Mouse (Mus musculus): ENCODE results near the gene Wscd2. TPM values are rescaled to one million over a fixed set of nuclear protein-coding genes. Genes with fewer than 3 reads are reported as not detected.

The Wscd2 gene
- total and polyA plus RNA-seq, 2 experiments from 2014 or later: 0.27 to 4.5 TPM

DNA sequence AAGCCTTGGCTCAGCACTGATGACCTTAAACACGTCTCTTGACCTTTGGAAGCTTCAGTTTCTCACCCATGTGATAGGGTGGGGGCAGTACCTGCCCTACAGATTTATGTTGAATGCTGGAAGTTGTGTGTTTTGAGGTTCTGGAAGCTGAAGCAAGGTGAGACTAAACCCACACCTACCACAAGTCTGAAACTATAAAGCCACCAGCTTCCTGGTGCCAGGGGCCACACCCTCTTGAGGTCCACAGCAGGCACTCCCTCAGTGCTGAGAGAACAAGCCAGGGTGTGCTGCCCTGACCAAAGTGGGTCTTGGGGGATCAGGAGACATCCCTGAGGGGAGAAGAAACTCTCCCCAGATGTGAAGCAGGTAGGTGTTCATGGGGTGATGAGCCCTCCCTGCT, 48.7 kb downstream of the Wscd2 start:
- Histone ChIP-seq H3K4me1 (ENCODE audit: control insufficient read depth, insufficient read depth) (no peaks in the 10 kb centered on the region), H3K27me3 (ENCODE audit: control insufficient read depth, insufficient read depth, low read length) (0 out of 2 replicates have a peak, but pooled peaks cover 11% of the 10 kb centered on the region), H3K4me3 (ENCODE audit: low read depth, low read length) (no peak overlapping the region), H3K4me2 (ENCODE audit: low read depth, low read length) (no peak overlapping the region), H3K9me3 (replicated peaks; ENCODE audit: control insufficient read depth, low read length) (no peaks in the 10 kb centered on the region), H3K9ac (replicated peaks; ENCODE audit: low read depth, low read length) (no peak overlapping the region), H3K27ac (ENCODE audit: low read depth) (no peak overlapping the region), H3K36me3 (replicated peaks; ENCODE audit: control insufficient read depth, insufficient read depth, low read length) (no peaks in the 10 kb centered on the region)
- DNase-seq (ENCODE audit: low spot score) (no peak), ATAC-seq (ENCODE audit: insufficient read depth, low read depth) (no peak)
- no peak for TF ChIP-seq CTCF (IDR thresholded peaks at IDR 0.05; ENCODE audit: low read depth)
- no peak for TF ChIP-seq EP300 (IDR thresholded peaks at IDR 0.05; ENCODE audit: low read depth)
- 58% methylated on average over 1 of the region's 1 CpGs for WGBS

DNA sequence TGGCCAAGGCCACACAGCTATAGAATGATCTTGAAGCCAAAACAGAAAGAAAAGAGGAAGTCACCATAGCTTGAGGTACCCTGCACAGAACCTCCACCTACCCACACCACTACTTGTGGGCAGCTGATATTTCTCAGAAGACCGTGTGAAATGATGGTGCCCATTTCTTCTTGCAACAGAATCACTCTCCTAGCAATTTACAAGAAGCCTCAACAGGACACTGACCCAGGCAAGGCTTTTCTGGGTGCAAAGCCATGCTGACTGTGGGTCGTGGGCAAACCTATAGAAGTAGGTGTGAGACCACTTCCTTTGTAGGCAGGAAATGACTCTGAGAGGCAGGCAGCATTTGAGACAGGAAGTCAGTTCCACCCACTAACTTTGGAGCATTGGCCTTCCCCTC, 49.3 kb downstream of the Wscd2 start:
- H3K27me3 ChIP-seq (ENCODE audit: control insufficient read depth, insufficient read depth, low read length): 0 out of 2 replicates have a peak, but pooled peaks cover 12% of the 10 kb centered on the region
- no peak overlapping the region for H3K4me2 ChIP-seq (ENCODE audit: low read depth, low read length)
- no peak for DNase-seq (ENCODE audit: low spot score)
- no peak overlapping the region for H3K9ac ChIP-seq (replicated peaks; ENCODE audit: low read depth, low read length)
- H3K36me3 ChIP-seq (replicated peaks; ENCODE audit: control insufficient read depth, insufficient read depth, low read length): no peaks in the 10 kb centered on the region
- H3K4me1 ChIP-seq (ENCODE audit: control insufficient read depth, insufficient read depth): no peaks in the 10 kb centered on the region
- no peak for ATAC-seq (ENCODE audit: insufficient read depth, low read depth)
- no peak overlapping the region for H3K27ac ChIP-seq (ENCODE audit: low read depth)
- WGBS: 59% methylated on average over 2 of the region's 2 CpGs
- no peaks in the 10 kb centered on the region for H3K9me3 ChIP-seq (replicated peaks; ENCODE audit: control insufficient read depth, low read length)
- no peak for TF ChIP-seq CTCF (IDR thresholded peaks at IDR 0.05; ENCODE audit: low read depth)
- no peak overlapping the region for H3K4me3 ChIP-seq (ENCODE audit: low read depth, low read length)

DNA sequence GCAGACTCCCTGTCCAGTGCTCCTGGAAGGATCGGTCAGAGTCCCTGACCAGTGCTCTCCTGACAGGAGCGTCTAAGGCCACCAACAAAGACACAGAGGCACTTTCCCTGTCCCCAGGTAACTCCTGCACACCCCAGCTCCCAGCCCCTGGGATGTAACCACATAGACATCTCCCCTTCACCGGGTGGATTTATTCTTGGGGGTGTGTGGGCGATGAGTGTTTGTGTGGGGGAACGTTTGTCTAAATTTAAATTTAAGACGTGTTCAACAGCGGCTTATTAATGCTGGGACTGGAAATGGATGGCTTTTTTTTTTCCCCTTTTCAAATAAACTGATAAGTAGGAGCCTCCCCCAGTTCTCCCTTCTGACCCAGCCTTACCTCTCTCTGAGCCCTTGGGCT, 49.7 kb downstream of the Wscd2 start:
- Histone ChIP-seq H3K27me3 (ENCODE audit: control insufficient read depth, insufficient read depth, low read length) (0 out of 2 replicates have a peak, but pooled peaks cover 12% of the 10 kb centered on the region), H3K4me1 (ENCODE audit: control insufficient read depth, insufficient read depth) (no peaks in the 10 kb centered on the region), H3K27ac (ENCODE audit: low read depth) (no peak overlapping the region), H3K4me2 (ENCODE audit: low read depth, low read length) (no peak overlapping the region), H3K9me3 (replicated peaks; ENCODE audit: control insufficient read depth, low read length) (no peaks in the 10 kb centered on the region), H3K9ac (replicated peaks; ENCODE audit: low read depth, low read length) (no peak overlapping the region), H3K4me3 (ENCODE audit: low read depth, low read length) (no peak overlapping the region), H3K36me3 (replicated peaks; ENCODE audit: control insufficient read depth, insufficient read depth, low read length) (no peaks in the 10 kb centered on the region)
- TF ChIP-seq CTCF (IDR thresholded peaks at IDR 0.05; ENCODE audit: low read depth) (no peak), EP300 (IDR thresholded peaks at IDR 0.05; ENCODE audit: low read depth) (no peak)
- ATAC-seq (ENCODE audit: insufficient read depth, low read depth): no peak
- WGBS: 74% methylated on average over 7 of the region's 7 CpGs
- DNase-seq (ENCODE audit: low spot score): no peak

DNA sequence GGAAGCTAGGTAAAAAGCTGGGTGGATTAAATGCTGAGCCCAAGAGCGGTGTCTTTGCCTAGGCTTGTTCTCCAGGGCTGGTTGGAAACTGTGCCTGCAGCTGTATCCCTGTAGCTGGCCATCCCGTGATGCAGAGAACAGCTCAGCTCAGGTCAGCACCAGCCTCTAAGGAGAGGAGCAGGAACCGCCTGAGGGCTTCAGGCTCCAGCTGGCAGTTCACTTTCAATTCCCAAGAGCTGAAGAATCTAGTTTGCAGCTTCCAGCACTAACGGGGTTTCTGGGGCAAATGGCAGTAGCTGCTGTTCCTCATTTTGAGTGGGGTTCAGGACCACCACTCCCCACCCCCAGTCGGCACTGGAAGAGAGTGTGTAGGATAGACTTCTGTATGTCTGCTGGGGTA, 51.1 kb downstream of the Wscd2 start:
- Histone ChIP-seq H3K4me1 (ENCODE audit: control insufficient read depth, insufficient read depth) (no peaks in the 10 kb centered on the region), H3K4me3 (ENCODE audit: low read depth, low read length) (no peak overlapping the region), H3K36me3 (replicated peaks; ENCODE audit: control insufficient read depth, insufficient read depth, low read length) (no peaks in the 10 kb centered on the region), H3K9ac (replicated peaks; ENCODE audit: low read depth, low read length) (no peak overlapping the region), H3K27me3 (ENCODE audit: control insufficient read depth, insufficient read depth, low read length) (0 out of 2 replicates have a peak, but pooled peaks cover 15% of the 10 kb centered on the region), H3K9me3 (replicated peaks; ENCODE audit: control insufficient read depth, low read length) (no peaks in the 10 kb centered on the region), H3K4me2 (ENCODE audit: low read depth, low read length) (no peak overlapping the region), H3K27ac (ENCODE audit: low read depth) (no peak overlapping the region)
- DNase-seq (ENCODE audit: low spot score) (no peak), ATAC-seq (ENCODE audit: insufficient read depth, low read depth) (no peak)
- 59% methylated on average over 5 of the region's 5 CpGs for WGBS
- no peak for TF ChIP-seq CTCF (IDR thresholded peaks at IDR 0.05; ENCODE audit: low read depth)
- no peak for TF ChIP-seq EP300 (IDR thresholded peaks at IDR 0.05; ENCODE audit: low read depth)

DNA sequence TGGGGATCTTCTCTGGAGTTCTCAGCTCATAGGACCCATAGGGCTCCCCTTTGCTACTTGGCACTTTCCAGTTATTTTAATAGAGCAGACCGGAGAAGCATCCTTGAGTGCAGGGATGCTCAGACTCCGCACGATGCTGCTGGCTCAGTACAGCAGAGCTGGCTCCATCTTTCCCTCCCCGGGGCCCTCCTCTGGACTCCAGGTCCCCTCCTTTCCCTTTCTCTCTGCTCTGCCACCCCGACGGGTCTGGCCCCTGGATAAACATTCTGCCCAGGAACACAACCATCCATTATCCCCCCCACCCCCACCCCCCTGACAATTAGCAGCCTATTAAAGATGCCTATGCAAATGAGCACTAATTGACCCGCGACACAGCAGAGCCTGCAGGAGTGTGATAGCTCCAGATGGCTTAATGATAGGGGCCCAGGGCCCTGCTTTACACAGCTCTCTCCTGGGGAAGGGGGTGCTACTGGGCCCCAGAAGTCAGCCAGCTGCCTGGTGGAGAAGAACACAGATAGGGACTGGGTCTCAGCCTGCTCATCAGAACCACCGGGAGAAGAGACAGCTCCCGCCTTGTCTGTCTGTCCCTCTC, 52.8 kb downstream of the Wscd2 start:
- TF ChIP-seq EP300 (IDR thresholded peaks at IDR 0.05; ENCODE audit: low read depth) (no peak), CTCF (IDR thresholded peaks at IDR 0.05; ENCODE audit: low read depth) (no peak)

More for the DNA sequence above, 52.8 kb downstream of the Wscd2 start:
- DNase-seq (ENCODE audit: low spot score) (no peak), ATAC-seq (ENCODE audit: insufficient read depth, low read depth) (no peak)
- H3K4me2 ChIP-seq (ENCODE audit: low read depth, low read length): no peak overlapping the region
- no peak overlapping the region for H3K4me3 ChIP-seq (ENCODE audit: low read depth, low read length)
- H3K27ac ChIP-seq (ENCODE audit: low read depth): no peak overlapping the region
- no peaks in the 10 kb centered on the region for H3K36me3 ChIP-seq (replicated peaks; ENCODE audit: control insufficient read depth, insufficient read depth, low read length)
- 41% methylated on average over 10 of the region's 10 CpGs for WGBS
- no peaks in the 10 kb centered on the region for H3K9me3 ChIP-seq (replicated peaks; ENCODE audit: control insufficient read depth, low read length)
- H3K27me3 ChIP-seq (ENCODE audit: control insufficient read depth, insufficient read depth, low read length): 0 out of 2 replicates have a peak, but pooled peaks cover 13% of the 10 kb centered on the region
- no peaks in the 10 kb centered on the region for H3K4me1 ChIP-seq (ENCODE audit: control insufficient read depth, insufficient read depth)
- no peak overlapping the region for H3K9ac ChIP-seq (replicated peaks; ENCODE audit: low read depth, low read length)
